Mouse (Mus musculus): ENCODE measurements at regions not wholly inside any gene's neighbourhood (a gene's known extent, or its start where the extent isn't known, plus 50 kb on each side); places are given as distances from the start of the nearest gene placed in this dataset.

DNA sequence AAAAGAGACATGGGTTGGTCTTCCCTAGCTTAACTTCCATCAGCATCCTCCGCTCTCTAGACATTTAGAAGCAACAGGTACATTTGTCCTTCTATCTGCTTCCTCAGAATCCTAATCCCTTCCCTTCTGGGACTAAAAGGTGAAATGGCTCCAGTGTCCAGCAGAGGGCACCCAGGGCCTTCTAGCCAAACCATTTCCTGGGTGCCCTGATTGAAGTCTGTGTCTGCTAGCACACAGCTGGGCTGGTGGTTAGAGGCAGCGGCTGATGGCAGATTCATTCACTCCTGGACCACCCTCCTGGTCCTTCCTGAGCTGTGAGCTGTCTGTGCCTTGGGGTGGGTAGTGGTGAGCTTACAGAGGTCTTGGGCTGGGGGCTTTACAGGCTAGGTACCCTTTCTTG lies 76.5 kb upstream of the Col13a1 start:
- Histone ChIP-seq H3K27me3 (ENCODE audit: insufficient read depth, low read length) (no peaks in the 10 kb centered on the region), H3K9ac (replicated peaks) (no peak overlapping the region), H3K4me3 (ENCODE audit: low read depth, low read length) (no peak overlapping the region), H3K9me3 (ENCODE audit: low read length) (no peaks in the 10 kb centered on the region), H3K4me2 (ENCODE audit: low read depth, low read length) (no peak overlapping the region), H3K36me3 (replicated peaks; ENCODE audit: insufficient read depth, low read length) (no peaks in the 10 kb centered on the region), H3K4me1 (ENCODE audit: insufficient read depth) (no peaks in the 10 kb centered on the region), H3K27ac (ENCODE audit: low read depth) (no peak overlapping the region)
- DNase-seq (peak; percentile 58), ATAC-seq (no peak)
- no peak for TF ChIP-seq EP300 (IDR thresholded peaks at IDR 0.05; ENCODE audit: low read depth)
- TF ChIP-seq CTCF (IDR thresholded peaks at IDR 0.05; ENCODE audit: low read depth) = peak; percentile 81
- WGBS (ENCODE audit: insufficient replicate concordance) = 49% methylated on average over 2 of the region's 2 CpGs

DNA sequence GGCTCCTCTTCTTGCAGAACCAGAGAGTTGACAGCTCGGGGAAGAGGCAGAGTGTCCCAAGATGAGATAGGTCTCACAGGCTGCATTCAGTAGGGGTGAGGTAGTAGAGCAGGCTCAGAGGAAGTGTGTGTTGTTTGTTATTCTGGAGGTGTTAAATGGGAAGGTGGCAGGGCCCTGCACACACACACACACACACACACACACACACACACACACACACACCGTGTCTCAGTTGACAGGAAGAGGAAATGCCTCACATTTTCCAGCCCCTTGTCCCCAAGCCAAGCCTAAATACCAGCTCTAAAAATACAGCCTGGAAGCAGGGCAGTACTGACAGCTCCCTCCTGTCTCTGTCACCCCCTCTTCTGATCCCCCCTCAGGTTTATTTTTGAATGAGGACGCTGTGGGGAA lies 70.9 kb upstream of the Col13a1 start:
- Histone ChIP-seq H3K27ac (ENCODE audit: low read depth) (no peak overlapping the region), H3K4me2 (ENCODE audit: low read depth, low read length) (no peak overlapping the region), H3K9ac (replicated peaks) (no peak overlapping the region), H3K4me1 (ENCODE audit: insufficient read depth) (no peaks in the 10 kb centered on the region), H3K4me3 (ENCODE audit: low read depth, low read length) (no peak overlapping the region), H3K27me3 (ENCODE audit: insufficient read depth, low read length) (no peaks in the 10 kb centered on the region), H3K36me3 (replicated peaks; ENCODE audit: insufficient read depth, low read length) (no peaks in the 10 kb centered on the region), H3K9me3 (ENCODE audit: low read length) (no peaks in the 10 kb centered on the region)
- ATAC-seq (no peak), DNase-seq (no peak)
- WGBS (ENCODE audit: insufficient replicate concordance) = 19% methylated on average over 2 of the region's 3 CpGs
- no peak for TF ChIP-seq EP300 (IDR thresholded peaks at IDR 0.05; ENCODE audit: low read depth)
- no peak for TF ChIP-seq CTCF (IDR thresholded peaks at IDR 0.05; ENCODE audit: low read depth)

DNA sequence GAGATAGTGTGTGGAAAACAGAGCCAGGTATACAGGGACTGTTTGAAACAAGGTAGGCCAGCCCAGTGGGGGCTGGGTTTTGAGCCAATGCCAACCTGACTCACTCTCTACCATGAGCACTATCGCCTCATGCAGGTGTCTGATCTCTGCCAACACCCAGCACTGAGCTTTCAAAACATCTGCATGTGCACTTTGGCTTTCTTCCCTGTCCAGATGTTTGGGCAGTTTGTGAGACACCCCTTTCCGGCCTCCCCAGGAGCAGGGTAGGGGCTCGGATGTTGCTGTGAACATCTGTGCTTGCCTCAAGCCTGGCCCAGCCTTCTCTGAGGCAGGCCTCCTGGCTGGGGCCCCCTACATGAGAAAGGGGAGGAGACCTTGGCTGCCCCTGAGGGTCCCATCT lies 65.5 kb upstream of the Col13a1 start:
- no peak for DNase-seq

DNA sequence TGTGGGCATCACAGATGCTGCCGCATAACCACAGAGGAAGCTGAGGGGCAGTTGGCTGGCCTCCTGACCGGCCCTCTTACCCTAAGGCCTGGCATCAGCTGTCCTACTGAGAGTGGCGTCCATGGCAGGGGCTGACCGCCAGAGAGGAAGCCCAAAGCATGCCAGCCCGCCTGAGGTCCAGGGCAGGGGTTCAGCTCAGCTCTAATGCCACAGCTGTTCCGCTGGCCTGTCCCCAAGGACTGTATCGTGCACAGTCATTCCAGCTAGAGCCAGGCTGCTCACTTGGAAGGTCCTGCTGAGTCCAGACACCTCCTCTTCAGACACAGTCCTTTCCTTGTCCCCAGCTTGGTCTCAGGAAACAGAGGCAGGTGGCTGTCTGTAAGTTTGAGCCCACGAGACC lies 61.0 kb upstream of the Col13a1 start:
- peaks cover 5% of the 10 kb centered on the region; the same call in 1 of the 2 replicates for H3K9me3 ChIP-seq (ENCODE audit: low read length)
- H3K4me2 ChIP-seq (ENCODE audit: low read depth, low read length) = no peak overlapping the region
- WGBS (ENCODE audit: insufficient replicate concordance) = 81% methylated on average over 8 of the region's 8 CpGs
- no peaks in the 10 kb centered on the region for H3K27me3 ChIP-seq (ENCODE audit: insufficient read depth, low read length)
- no peak overlapping the region for H3K9ac ChIP-seq (replicated peaks)
- H3K4me1 ChIP-seq (ENCODE audit: insufficient read depth) = no peaks in the 10 kb centered on the region
- DNase-seq (no peak), ATAC-seq (no peak)
- H3K4me3 ChIP-seq (ENCODE audit: low read depth, low read length) = no peak overlapping the region
- H3K27ac ChIP-seq (ENCODE audit: low read depth) = no peak overlapping the region
- H3K36me3 ChIP-seq (replicated peaks; ENCODE audit: insufficient read depth, low read length) = no peaks in the 10 kb centered on the region
- no peak for TF ChIP-seq EP300 (IDR thresholded peaks at IDR 0.05; ENCODE audit: low read depth)
- TF ChIP-seq CTCF (IDR thresholded peaks at IDR 0.05; ENCODE audit: low read depth) = no peak

More for the DNA sequence above, 65.5 kb upstream of the Col13a1 start:
- 76% methylated on average over 3 of the region's 3 CpGs for WGBS (ENCODE audit: insufficient replicate concordance)
- Histone ChIP-seq H3K27ac (ENCODE audit: low read depth) (no peak overlapping the region), H3K4me1 (ENCODE audit: insufficient read depth) (no peaks in the 10 kb centered on the region), H3K4me3 (ENCODE audit: low read depth, low read length) (no peak overlapping the region), H3K4me2 (ENCODE audit: low read depth, low read length) (no peak overlapping the region), H3K27me3 (ENCODE audit: insufficient read depth, low read length) (no peaks in the 10 kb centered on the region), H3K9ac (replicated peaks) (no peak overlapping the region), H3K9me3 (ENCODE audit: low read length) (peaks cover 5% of the 10 kb centered on the region; the same call in 1 of the 2 replicates), H3K36me3 (replicated peaks; ENCODE audit: insufficient read depth, low read length) (no peaks in the 10 kb centered on the region)
- ATAC-seq = no peak
- TF ChIP-seq CTCF (IDR thresholded peaks at IDR 0.05; ENCODE audit: low read depth) (no peak), EP300 (IDR thresholded peaks at IDR 0.05; ENCODE audit: low read depth) (no peak)

DNA sequence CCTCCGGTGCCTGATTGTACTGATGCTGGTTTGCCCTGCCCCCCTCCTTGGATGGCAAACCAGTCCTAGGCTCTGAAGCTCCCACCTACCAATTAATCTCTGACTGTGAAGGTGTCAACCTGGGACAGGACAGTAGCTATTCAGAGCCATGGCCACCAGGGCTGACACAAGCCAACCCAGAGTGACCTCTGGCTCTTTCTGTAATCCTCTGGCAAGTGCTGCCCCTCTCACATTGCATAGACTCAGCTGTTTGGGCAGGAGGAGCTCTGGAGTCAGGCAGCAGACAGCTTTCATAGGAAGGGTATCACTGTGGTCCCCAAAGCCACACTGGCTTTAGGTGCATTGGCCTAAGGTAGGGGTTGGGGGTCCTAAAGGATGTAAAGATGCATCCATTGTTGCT lies 59.7 kb upstream of the Col13a1 start:
- Histone ChIP-seq H3K27me3 (ENCODE audit: insufficient read depth, low read length) (no peaks in the 10 kb centered on the region), H3K36me3 (replicated peaks; ENCODE audit: insufficient read depth, low read length) (no peaks in the 10 kb centered on the region), H3K9ac (replicated peaks) (no peak overlapping the region), H3K27ac (ENCODE audit: low read depth) (no peak overlapping the region), H3K4me3 (ENCODE audit: low read depth, low read length) (no peak overlapping the region), H3K4me2 (ENCODE audit: low read depth, low read length) (no peak overlapping the region), H3K9me3 (ENCODE audit: low read length) (peaks cover 5% of the 10 kb centered on the region; the same call in 1 of the 2 replicates), H3K4me1 (ENCODE audit: insufficient read depth) (no peaks in the 10 kb centered on the region)
- TF ChIP-seq CTCF (IDR thresholded peaks at IDR 0.05; ENCODE audit: low read depth) = no peak
- no peak for TF ChIP-seq EP300 (IDR thresholded peaks at IDR 0.05; ENCODE audit: low read depth)
- DNase-seq (no peak), ATAC-seq (no peak)
- 75% methylated on average over 1 of the region's 1 CpGs for WGBS (ENCODE audit: insufficient replicate concordance)

DNA sequence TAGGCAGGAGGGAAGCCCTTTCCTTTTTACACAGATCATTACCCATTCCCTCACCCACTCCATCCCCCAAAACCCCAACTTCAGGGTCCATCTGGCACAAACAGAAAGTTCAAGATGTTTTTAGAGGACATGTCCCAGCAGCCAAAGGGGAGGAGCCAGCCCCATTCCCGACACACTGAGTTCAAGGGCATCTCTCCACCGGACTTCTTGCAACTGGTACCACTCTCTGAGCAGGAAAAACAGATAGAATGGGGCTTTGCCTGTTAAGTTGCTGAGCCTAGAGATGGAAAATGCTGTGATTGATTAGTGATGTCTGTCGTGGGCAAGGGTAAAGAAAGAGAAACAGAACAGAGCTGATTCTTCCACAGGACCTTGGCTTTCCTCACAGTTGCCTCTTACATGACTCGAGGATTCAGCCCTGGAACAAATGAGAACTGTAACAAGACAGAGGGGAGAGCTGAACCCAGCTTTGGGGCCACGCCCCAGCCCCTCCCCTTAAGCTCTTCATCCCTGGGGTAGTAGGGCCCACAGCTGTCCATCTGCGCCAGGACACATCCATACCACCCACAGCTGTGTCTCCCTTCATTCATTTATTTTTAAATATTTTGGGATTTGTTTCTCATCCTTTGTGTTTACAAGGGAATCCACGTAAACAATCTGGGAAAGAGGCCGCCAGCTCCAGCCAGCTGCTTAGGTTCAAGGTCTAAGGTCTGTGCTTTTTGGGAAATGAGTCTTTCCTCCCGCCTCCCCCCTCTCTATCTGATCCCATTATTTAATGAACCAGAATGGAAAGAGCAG lies 58.7 kb upstream of the Col13a1 start:
- 66% methylated on average over 9 of the region's 9 CpGs for WGBS (ENCODE audit: insufficient replicate concordance)
- TF ChIP-seq EP300 (IDR thresholded peaks at IDR 0.05; ENCODE audit: low read depth) (no peak), CTCF (IDR thresholded peaks at IDR 0.05; ENCODE audit: low read depth) (no peak)
- H3K27ac ChIP-seq (ENCODE audit: low read depth) = no peak overlapping the region
- no peaks in the 10 kb centered on the region for H3K4me1 ChIP-seq (ENCODE audit: insufficient read depth)
- no peak overlapping the region for H3K9ac ChIP-seq (replicated peaks)
- no peaks in the 10 kb centered on the region for H3K36me3 ChIP-seq (replicated peaks; ENCODE audit: insufficient read depth, low read length)
- no peak overlapping the region for H3K4me3 ChIP-seq (ENCODE audit: low read depth, low read length)
- DNase-seq (no peak), ATAC-seq (no peak)
- no peaks in the 10 kb centered on the region for H3K27me3 ChIP-seq (ENCODE audit: insufficient read depth, low read length)
- peaks cover 5% of the 10 kb centered on the region; the same call in 1 of the 2 replicates for H3K9me3 ChIP-seq (ENCODE audit: low read length)
- H3K4me2 ChIP-seq (ENCODE audit: low read depth, low read length) = no peak overlapping the region

All from liver, postnatal 0 days (tissue).